Mouse (Mus musculus): Measurements from ENCODE around the gene Mfsd14b. TPM values are rescaled to one million over a fixed set of nuclear protein-coding genes. Genes with fewer than 3 reads are reported as not detected.

Mfsd14b gene
- 81.1 and 87.8 TPM in 2 replicates for total RNA-seq (2015)
- total RNA-seq (2017), result 81.4 and 85.8 TPM in 2 replicates

DNA sequence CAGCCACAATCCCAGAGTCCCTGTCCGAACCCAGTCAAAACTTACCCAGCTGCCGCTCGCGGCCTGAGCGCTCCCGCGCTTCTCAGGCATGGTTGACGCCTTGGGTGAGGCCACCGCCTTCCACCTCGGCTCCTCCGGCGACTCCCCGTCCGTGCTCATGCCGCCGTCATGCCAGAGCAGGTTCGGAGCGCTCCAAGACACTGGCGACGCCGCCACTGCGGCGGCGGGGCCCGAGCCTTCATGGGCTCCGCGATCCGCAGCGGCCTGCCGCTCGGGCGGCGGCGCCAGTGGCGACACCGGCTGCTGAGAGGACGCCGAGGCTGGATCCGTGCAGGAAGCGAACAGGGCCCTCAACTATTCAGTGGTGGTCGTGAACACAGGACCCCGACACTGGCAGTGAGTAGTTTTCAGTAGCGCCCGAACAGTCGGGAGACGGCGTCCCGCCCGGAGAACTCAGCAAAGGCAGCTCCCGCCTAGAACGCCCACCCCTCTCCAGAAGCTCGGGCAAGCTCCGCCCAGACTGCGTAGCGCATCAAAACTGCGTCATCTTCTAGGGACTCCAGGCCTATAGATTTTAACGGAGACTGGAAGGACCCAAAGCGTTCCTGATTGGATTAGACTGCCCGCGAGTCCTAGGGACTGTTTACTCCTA is at the start of gene Mfsd14b:
Gene Mfsd14b (minus strand): TSS at position 517 of the 652 bp plus-strand sequence.
- peak; percentile 88 for ATAC-seq (replicated peaks; ENCODE audit: poor library complexity)

DNA sequence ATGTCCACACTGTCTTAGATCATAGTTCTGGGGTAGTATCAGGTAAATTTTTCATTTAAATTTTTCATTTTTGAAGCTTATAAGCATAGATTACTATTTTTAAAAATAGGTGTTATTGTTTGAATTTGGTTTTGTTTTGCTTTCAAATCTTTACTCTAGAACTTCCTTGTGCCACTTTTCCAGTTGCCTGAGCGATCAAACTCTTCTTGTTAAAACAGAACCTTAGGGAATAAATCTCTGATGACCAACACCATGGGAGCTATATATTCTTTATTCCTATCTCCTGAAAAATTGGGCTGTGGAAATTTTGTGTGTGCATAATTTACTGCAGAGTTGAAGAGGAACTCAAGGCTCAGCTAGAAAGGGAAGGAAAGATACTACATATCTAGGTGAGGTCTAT is 37.2 kb upstream of the Mfsd14b start, which contains the start of gene Olfr466:
Gene Olfr466 (plus strand): TSS at position 301 of the 400 bp plus-strand sequence.
- ATAC-seq (replicated peaks; ENCODE audit: poor library complexity), result no peak

DNA sequence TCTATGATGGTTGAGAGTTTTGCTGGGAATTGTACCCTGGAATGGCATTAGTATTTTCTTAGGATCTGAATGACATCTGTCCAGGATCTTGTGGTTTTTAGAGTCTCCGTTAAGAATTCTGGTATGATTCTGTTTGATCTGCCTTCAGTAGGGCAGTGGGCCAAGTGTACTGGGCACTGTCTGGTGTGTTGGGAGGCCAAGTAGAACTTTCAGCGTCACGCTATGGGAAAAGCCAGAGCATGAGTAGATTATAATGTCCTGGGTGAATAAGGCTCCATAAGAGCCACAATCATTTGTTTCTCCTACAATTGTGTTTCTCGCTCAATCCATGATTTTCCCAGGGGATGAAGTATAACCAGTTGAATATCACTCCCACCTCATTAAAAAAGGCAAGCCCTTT is 25.0 kb upstream of the Mfsd14b start, which contains the start of gene Olfr465-ps1:
Gene Olfr465-ps1 (plus strand): TSS at position 301 of the 400 bp plus-strand sequence.
- ATAC-seq (replicated peaks; ENCODE audit: poor library complexity), result no peak

DNA sequence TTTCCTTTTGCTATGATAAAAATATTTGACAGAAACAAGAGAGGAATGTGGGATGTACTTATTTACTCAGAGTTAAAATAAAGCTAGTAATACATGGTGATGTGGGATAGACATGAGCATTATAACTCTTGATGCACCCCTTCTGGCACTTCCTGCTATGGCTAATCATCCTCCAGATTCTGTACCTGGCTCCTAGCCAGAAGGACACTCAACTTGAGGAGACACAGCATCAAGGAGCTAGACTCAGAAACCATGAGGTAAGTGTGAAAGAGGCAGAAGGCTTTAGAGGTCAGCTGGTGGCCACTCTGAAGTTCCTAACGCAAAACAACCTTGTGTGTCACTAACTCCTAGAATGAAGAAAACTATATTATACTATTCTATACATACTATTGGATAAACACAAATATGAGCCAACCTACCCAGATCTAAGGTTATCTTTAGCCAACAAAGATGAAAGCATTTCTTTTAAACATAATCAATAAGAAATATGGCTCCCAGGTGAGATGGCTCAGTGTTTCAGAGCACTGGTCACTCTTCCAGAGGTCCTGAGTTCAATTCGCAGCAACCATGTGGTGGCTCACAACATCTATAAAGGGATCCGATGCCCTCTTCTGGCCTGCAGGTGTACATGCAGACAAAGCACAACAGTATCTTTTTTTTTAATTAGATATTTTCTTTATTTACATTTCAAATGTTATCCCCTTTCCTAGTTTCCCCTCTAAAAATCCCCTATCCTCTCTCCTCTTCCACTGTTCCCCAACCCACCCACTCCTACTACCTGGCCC is 14.5 kb upstream of the Mfsd14b start:
- peak; percentile 62 for ATAC-seq (replicated peaks; ENCODE audit: poor library complexity)

DNA sequence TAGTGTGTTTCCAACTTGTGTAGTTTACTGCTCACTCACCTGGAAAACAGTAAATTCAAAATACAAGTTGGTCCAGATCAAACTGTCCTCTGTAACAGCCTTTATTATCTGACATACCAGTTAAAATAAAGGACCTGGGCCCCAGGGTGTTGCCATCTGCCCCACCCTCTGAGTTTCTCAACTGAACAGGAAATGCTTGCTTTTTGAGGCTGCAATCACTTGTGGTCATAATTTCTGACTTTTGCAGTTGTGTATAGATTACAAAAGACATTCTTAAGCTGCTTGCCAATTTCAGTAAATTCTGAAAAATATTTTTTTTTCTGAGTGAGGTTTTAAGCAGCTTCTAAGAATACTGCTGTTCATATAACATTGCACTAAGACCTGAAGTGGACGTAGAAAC is 9.3 kb upstream of the Mfsd14b start:
- peak; percentile 94 for ATAC-seq (replicated peaks; ENCODE audit: poor library complexity)

DNA sequence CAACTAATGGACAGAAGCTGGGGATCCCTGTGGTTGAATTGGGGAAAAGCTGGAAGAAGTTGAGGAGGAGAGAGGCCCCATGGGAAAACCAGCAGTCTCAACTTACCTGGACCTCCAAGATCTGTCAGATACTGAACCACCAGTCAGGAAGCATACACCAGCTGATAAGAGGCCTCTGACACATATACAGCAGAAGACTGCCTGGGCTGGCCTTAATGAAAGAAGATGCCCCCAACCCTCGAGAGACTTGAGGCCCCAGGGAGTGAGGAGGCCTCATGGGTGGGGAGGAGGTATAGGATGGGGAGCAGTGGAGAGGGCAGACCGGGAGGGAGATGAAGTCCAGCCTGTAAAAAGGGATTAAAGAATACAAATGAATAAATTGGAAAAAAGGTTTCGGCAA is 8.2 kb upstream of the Mfsd14b start:
- ATAC-seq (replicated peaks; ENCODE audit: poor library complexity), result no peak

DNA sequence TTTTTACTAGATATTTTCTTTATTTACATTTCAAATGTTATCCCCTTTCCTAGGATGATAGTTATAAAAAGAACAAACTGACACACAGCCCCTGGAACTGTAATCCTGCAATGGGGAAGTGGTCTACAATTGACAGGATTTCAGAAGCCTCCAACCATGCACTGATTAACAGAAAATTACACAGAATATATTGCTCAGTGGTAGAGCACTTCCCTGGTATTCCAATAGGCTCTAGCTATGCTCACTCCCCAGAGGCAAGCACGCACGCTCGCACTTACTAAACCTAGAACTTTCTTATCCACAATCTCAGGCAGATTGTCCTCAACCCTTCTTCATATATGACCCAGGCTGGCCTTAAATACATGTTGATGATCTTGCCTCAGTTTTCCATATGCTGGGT is 464 bp upstream of the Mfsd14b start:
- ATAC-seq (replicated peaks; ENCODE audit: poor library complexity), result peak; percentile 23; the same call in 1 of the 2 replicates

DNA sequence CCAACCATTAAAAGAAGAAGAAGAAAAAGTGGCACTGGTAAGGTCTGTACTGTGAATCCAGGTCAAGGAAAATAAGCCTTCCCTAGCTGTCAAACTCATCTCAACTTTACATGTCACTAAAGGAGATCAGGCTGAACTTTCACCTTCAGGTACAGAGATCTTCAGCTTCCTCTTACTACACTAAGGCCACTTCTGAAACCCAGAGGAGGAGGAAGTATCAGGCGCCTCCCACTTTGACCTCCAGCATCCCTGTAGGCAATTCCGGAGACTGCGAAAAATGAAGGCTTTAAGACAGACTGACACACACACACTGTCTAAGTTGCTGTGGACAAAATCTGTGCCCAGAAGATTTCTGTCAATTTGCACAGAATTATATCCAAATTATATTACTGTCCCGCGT is 814 bp downstream of the Mfsd14b start:
- ATAC-seq (replicated peaks; ENCODE audit: poor library complexity), result peak; percentile 76

DNA sequence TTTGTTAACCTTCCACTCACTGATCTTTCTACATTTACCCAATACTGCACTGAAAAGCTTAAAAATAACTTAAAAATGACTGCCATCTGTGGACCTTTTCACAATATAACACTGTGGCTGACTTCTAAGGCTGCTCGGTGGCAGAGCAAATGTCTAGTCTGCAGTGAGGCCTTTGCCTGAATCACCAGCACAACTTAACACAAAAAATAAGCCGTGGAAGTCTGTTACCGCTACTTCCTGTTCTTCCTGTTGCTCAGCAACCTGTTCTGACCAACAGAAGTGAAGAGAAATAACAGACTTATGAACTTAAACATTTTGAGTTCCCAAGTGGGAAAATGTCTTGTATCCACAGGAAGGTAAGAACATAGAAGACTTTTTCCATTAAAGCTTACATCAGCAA is 11.5 kb downstream of the Mfsd14b start:
- peak; percentile 68 for ATAC-seq (replicated peaks; ENCODE audit: poor library complexity)

DNA sequence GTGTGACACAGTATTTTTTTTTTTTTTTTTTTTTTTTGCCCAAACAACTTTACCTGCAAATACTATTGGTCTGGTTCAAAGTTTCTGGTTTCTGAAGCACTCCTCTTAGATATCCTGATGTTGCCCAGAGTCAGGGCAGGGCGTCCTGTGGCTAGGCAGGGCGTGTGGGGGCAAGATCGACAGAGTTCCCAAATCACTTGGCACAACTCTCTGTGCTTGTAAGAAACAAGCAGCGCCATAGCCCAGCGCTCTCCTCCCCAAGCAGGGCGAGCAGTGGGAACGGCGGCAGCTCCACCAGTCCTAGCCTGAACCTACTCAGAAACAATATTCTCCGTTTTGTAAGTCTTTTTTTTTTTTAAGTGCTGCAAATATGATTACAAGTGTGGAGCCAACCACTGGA is 12.1 kb downstream of the Mfsd14b start:
- ATAC-seq (replicated peaks; ENCODE audit: poor library complexity), result peak; percentile 24

DNA sequence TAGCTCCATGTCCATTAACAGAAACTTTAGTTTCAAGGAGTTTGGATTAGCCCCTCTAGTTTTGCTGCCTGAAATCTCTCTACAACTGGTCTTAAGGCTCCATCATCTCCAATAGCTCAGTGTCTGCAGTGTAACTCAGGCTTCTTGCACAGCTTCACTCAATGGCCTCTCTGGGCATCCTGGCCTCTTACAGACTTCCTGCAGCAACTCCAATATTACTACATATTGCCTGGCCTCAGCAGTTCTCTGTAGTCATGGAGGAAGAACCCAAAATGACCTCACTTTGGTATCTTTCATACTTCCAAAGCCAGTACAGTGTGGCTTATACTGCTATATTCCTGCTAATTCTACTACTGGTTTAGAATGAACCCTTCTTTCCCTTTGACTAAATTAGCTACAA is 15.8 kb downstream of the Mfsd14b start:
- peak; percentile 32 for ATAC-seq (replicated peaks; ENCODE audit: poor library complexity)

DNA sequence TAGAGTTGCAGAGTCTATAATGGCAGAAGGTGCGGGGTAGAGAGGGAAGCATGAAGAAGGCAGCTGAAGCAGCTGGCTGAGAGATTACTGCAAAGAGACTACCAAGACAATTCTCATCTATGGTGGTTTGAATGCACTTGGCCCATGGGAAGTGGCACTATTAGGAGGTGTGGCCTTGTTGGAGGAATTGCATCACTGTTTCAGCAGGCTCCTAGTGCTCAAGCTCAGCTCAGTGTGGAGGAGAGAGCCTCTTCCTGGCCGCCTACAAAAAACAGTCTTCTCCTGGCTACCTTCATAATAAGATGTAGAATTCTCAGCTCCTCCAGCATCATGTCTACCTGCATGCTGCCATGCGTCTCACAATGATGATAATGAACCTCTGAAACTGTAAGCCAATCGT is 16.9 kb downstream of the Mfsd14b start:
- ATAC-seq (replicated peaks; ENCODE audit: poor library complexity), result peak; percentile 52

DNA sequence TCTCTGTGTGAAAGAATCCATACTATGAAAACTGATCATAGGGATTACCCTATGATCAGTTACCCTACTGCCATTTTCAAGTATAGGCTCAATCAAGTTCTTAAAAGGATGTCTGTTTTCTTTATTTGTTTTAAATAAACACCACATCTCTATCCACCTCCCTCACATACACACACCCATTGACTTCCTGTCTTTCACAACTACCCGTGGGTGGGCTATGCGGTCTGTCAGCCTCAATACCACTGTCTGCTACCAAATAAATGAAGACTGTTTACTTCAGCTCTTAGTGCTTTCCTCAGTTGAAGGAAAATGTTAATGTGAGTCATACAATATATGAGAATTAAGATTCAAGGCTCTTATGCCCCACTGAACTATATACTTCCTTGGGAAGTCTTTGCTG is 42.8 kb downstream of the Mfsd14b start:
- ATAC-seq (replicated peaks; ENCODE audit: poor library complexity), result peak; percentile 39; the same call in 1 of the 2 replicates

DNA sequence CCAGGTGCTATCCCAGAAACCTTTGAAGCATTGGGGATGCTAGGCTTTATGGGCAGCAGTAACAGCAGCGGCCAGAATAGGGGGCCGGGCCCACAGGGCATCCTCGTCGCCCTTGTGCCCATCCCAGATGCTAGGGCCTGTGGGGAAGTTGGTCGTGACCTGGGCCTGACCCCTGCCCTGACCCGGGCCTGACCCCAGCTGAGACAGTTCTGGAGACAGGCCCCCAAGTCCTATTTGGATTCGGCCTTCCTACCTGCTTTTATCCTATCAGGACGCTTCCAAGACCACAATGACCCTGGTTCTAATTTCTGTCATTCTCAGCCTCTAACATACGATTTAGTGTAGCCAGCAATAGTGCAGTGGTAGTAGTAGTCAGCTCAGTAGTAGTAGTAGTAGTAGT is 60.1 kb downstream of the Mfsd14b start, which contains the start of gene Prss47:
Gene Prss47 (minus strand): TSS at position 101 of the 400 bp plus-strand sequence.
- no peak for ATAC-seq (replicated peaks; ENCODE audit: poor library complexity)

DNA sequence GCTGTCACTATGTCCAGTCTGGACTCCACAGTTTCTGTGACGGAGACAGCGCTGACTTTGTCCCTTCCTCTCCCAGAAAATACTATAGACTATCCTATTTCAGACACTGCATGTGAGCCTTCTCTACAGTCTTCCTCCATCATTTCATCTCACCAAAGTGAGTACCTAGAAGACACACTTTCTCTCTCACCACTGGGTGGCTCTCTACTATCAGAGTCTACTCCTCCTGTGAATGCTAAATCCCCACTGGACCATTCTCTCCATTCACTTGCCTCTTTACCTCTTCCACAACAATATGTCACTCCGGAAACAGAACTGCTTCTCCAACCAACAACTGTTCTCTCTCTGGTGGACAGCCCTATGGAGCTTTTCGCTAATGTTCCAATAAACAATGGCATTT is 77.7 kb downstream of the Mfsd14b start:
- peak; percentile 94 for ATAC-seq (replicated peaks; ENCODE audit: poor library complexity)

DNA sequence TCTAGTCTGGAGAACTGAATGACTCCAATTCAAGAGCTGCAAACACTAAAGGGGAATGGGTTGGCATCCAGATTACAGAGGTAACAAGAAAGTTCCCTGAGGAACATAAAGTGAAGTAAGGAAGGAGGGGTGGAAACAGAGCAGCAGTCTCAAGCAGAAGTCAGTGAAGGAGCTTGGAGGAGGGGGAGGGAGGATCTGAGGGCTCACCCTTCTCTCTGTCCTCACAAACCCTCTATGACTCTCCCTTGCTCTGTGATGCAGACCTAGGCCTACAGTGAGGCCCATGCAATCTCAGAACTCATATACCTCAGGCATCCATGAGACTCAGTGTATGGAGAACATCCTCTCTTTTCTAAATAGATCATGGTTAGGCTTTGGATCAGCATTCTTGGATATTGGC is 80.0 kb downstream of the Mfsd14b start, which contains the start of gene Spata31d1c:
Gene Spata31d1c (plus strand): TSS at position 301 of the 400 bp plus-strand sequence.
- no peak for ATAC-seq (replicated peaks; ENCODE audit: poor library complexity)

Other genes with a start within 250 kb of the Mfsd14b start
- not detected in 2 replicates for gene Cntnap3, start 209.0 kb downstream of the Mfsd14b start, total RNA-seq (2015)
- not detected in 2 replicates for gene Cntnap3, start 209.0 kb downstream of the Mfsd14b start, total RNA-seq (2017)
- gene Spata31, start 195.6 kb downstream of the Mfsd14b start, total RNA-seq (2015), result not detected in 2 replicates
- gene Spata31, start 195.6 kb downstream of the Mfsd14b start, total RNA-seq (2017), result not detected in 2 replicates
- not detected in 2 replicates for gene Spata31d1c, start 79.9 kb downstream of the Mfsd14b start, total RNA-seq (2015)
- gene Spata31d1c, start 79.9 kb downstream of the Mfsd14b start, total RNA-seq (2017), result not detected in 2 replicates
- gene Prss47, start 60.2 kb downstream of the Mfsd14b start, total RNA-seq (2015), result not detected in 2 replicates
- not detected in 2 replicates for gene Prss47, start 60.2 kb downstream of the Mfsd14b start, total RNA-seq (2017)
- not detected in 2 replicates for gene Olfr465-ps1, start 25.1 kb upstream of the Mfsd14b start, total RNA-seq (2015)
- gene Olfr465-ps1, start 25.1 kb upstream of the Mfsd14b start, total RNA-seq (2017), result not detected in 2 replicates
- gene Olfr466, start 37.3 kb upstream of the Mfsd14b start, total RNA-seq (2015), result not detected in 2 replicates
- not detected in 2 replicates for gene Olfr466, start 37.3 kb upstream of the Mfsd14b start, total RNA-seq (2017)
- gene Nlrp4f, start 93.0 kb upstream of the Mfsd14b start, total RNA-seq (2015), result 0.10 TPM in 1 of 2 replicates, not detected in the other
- not detected in 2 replicates for gene Nlrp4f, start 93.0 kb upstream of the Mfsd14b start, total RNA-seq (2017)
- gene Gm10775, start 146.6 kb upstream of the Mfsd14b start, total RNA-seq (2015), result not detected in 2 replicates
- not detected in 2 replicates for gene Gm10775, start 146.6 kb upstream of the Mfsd14b start, total RNA-seq (2017)
- gene Zfp369, start 165.8 kb upstream of the Mfsd14b start, total RNA-seq (2015), result 29.4 and 32.7 TPM in 2 replicates
- 45.5 and 53.2 TPM in 2 replicates for gene Zfp369, start 165.8 kb upstream of the Mfsd14b start, total RNA-seq (2017)

All from megakaryocyte progenitor cell, adult 5-6 weeks (primary cell).